ENCODE assay signal across 19 mouse cellular contexts in genomic region chr14:28288926-28289325, GRCm38 (mm10).
DNase-seq lines count a peak whose midpoint lies in the region; TF ChIP-seq lines count a peak whose summit lies in the region.
"Had no signal": no experiment of that assay in that cellular context is flagged by ENCODE, and none has a peak within 500 bp of the region (broad histone marks: within the 10 kb centered on the region; RNA-seq: fewer than 3 reads in every experiment).

No protein-coding gene starts in this region.

- TF ChIP-seq CTCF in gastrocnemius, adult 2 months (IDR thresholded peaks at IDR 0.05) = no peak
- TF ChIP-seq CTCF in cerebellum, adult 2 months (IDR thresholded peaks at IDR 0.05; ENCODE audit: borderline replicate concordance, insufficient read depth, low read depth, low read length) = no peak

- H3K27me3 ChIP-seq in cerebellum, adult 2 months (ENCODE audit: control insufficient read depth, insufficient read depth, low read length) = no peaks in the 10 kb centered on the region
- H3K27me3 ChIP-seq: CH12.LX, Patski had no signal

- no peak for TF ChIP-seq POLR2A in cerebellum, adult 2 months (IDR thresholded peaks at IDR 0.05; ENCODE audit: borderline replicate concordance, insufficient read depth, low read length)

- H3K4me1 ChIP-seq in cerebellum, adult 2 months (ENCODE audit: control insufficient read depth, insufficient read depth, low read length) = no peaks in the 10 kb centered on the region

- peak; percentile 12 for DNase-seq in gastrocnemius, adult 18-20 months (ENCODE audit: low spot score)
- no peak for DNase-seq in gastrocnemius, adult 2 months
- DNase-seq in gastrocnemius, postnatal 25 days = peak; percentile 16
- no peak for DNase-seq in gastrocnemius, postnatal 14 days
- DNase-seq in heart, adult 11 months = peak; percentile 85
- no peak for DNase-seq in heart, postnatal 36 days
- peak; percentile 50 for DNase-seq in skeletal muscle tissue, adult 2 months (ENCODE audit: low read depth, low spot score)
- DNase-seq in cerebellum, adult 2 months = no peak
- DNase-seq: adrenal gland, adult 2 months; adrenal gland, adult 8-10 months; adrenal gland, postnatal 10 days; adrenal gland, postnatal 14 days; adrenal gland, postnatal 25 days; adrenal gland, postnatal 36 days; B cell, adult 2 months; cerebellum, adult 11 months; cerebellum, adult 11-12 months had no signal

- 77% methylated on average over 2 of the region's 2 CpGs for WGBS in cerebellum, adult 2 months

- no peak overlapping the region for H3K4me3 ChIP-seq in gastrocnemius, adult 2 months
- no peak overlapping the region for H3K4me3 ChIP-seq in cerebellum, adult 2 months (replicated peaks; ENCODE audit: insufficient read depth, low read depth, low read length)

- intact Hi-C loops in gastrocnemius, adult 2 months (cut with DNase I) = loop anchor here (10.0 kb wide), 1 partner anchor 216 kb away; the partner anchor contains the start of gene Wnt5a
- intact Hi-C loops in gastrocnemius, postnatal 14 days (cut with DNase I; ENCODE audit: low total_unique reads) = no loop called here
- intact Hi-C loops in heart, postnatal 36 days (cut with DNase I) = no loop called here

- no peak overlapping the region for H3K27ac ChIP-seq in gastrocnemius, adult 2 months
- H3K27ac ChIP-seq in cerebellum, adult 2 months (ENCODE audit: insufficient read depth, low read length) = no peak overlapping the region

Comparison
In these comparisons a context has a peak if more than half of its experiments do, and no peak if none do; other contexts are left out.
1. DNase-seq: peak in gastrocnemius, adult 18-20 months (single experiment), gastrocnemius, postnatal 25 days (single experiment), heart, adult 11 months (single experiment) and skeletal muscle tissue, adult 2 months (single experiment); none in gastrocnemius, adult 2 months (single experiment), gastrocnemius, postnatal 14 days (single experiment), heart, postnatal 36 days (0 of 2) and cerebellum, adult 2 months (0 of 2).